Mouse (Mus musculus): ENCODE measurements at regions not wholly inside any gene's neighbourhood (a gene's known extent, or its start where the extent isn't known, plus 50 kb on each side); places are given as distances from the start of the nearest gene placed in this dataset.
A peak's percentile ranks its signal among the peaks of the same experiment; 100 is the strongest.

GRCm38 (mm10) chr3:110366151-110366550 lies 115.4 kb upstream of the Prmt6 start:
- no peak for DNase-seq

- no peak for DNase-seq
Observed at GRCm38 (mm10) chr3:110361900-110362299, 111.1 kb upstream of the Prmt6 start.

GRCm38 (mm10) chr3:110356822-110357594 lies 106.2 kb upstream of the Prmt6 start:
- DNase-seq = no peak

GRCm38 (mm10) chr3:110353654-110354053 lies 102.9 kb upstream of the Prmt6 start:
- no peak for DNase-seq

GRCm38 (mm10) chr3:110350075-110350474 lies 99.3 kb upstream of the Prmt6 start:
- no peak for DNase-seq

- no peak for DNase-seq
Observed at GRCm38 (mm10) chr3:110349446-110349845, 98.6 kb upstream of the Prmt6 start.

- no peak for DNase-seq
Observed at GRCm38 (mm10) chr3:110344846-110345245, 94.0 kb upstream of the Prmt6 start.

GRCm38 (mm10) chr3:110340067-110340466 lies 89.3 kb upstream of the Prmt6 start:
- DNase-seq = no peak

GRCm38 (mm10) chr3:110339026-110339606 lies 88.3 kb upstream of the Prmt6 start:
- DNase-seq = no peak

- DNase-seq = no peak
Observed at GRCm38 (mm10) chr3:110329175-110329574, 78.4 kb upstream of the Prmt6 start.

- no peak for DNase-seq
Observed at GRCm38 (mm10) chr3:110310270-110310669, 59.5 kb upstream of the Prmt6 start.

- peak; percentile 5 for DNase-seq
Observed at GRCm38 (mm10) chr3:110303166-110303565, 52.4 kb upstream of the Prmt6 start.

All from kidney, postnatal 10 days (tissue).